Mouse (Mus musculus): Measurements from ENCODE around the gene Asgr1.

GRCm38 (mm10) chr11:70014880-70015558 lies 38.9 kb upstream of the Asgr1 start, which contains the start of gene Acadvl:
- TF ChIP-seq CTCF (IDR thresholded peaks at IDR 0.05; ENCODE audit: extremely low read depth, insufficient read depth, low read length) (no peak; the same call in 1 of the 2 replicates), POLR2A (IDR thresholded peaks at IDR 0.05; ENCODE audit: extremely low read depth, insufficient read depth, low read length) (peak; percentile 82)

Measured in cortical plate, adult 2 months (tissue).